Mouse (Mus musculus): ENCODE measurements around the gene Dixdc1.

GRCm38 (mm10) chr9:50660431-50660830 lies 78.9 kb downstream of the Dixdc1 start:
- TF ChIP-seq POLR2A (IDR thresholded peaks at IDR 0.05; ENCODE audit: insufficient read depth, low read length), result no peak
- TF ChIP-seq EP300 (IDR thresholded peaks at IDR 0.05; ENCODE audit: insufficient read depth, low read depth, low read length), result no peak
- no peak for TF ChIP-seq CTCF (IDR thresholded peaks at IDR 0.05; ENCODE audit: low read depth, low read length)
